Mouse (Mus musculus): ENCODE data around the gene Phactr2.

DNA sequence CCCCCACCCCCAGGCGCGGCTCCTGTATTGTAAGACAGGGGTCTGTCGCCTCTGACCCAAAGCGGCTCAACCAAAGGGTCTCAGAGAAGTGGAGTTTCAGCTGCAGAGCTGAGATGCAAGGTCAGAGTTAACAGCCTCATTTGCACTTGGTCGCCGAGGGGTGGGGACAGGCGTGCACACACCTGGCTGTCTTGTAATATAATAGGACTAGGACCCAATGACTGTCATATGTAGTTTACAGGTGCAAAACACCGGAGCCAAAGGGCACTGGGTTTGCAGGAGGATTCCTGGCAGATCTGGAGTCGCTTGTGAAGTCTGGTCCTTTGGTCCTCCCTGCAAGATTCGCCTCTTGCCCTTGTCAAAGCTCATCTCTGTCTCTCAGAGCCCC, 350 bp upstream of the Phactr2 start:
- no peak for TF ChIP-seq CTCF (IDR thresholded peaks at IDR 0.05; ENCODE audit: low read depth)
- TF ChIP-seq EP300 (optimal IDR thresholded peaks at IDR 0.05): no peak

Data from stomach, postnatal 0 days (tissue).